Mouse (Mus musculus): ENCODE data around the gene Fgd2.

DNA sequence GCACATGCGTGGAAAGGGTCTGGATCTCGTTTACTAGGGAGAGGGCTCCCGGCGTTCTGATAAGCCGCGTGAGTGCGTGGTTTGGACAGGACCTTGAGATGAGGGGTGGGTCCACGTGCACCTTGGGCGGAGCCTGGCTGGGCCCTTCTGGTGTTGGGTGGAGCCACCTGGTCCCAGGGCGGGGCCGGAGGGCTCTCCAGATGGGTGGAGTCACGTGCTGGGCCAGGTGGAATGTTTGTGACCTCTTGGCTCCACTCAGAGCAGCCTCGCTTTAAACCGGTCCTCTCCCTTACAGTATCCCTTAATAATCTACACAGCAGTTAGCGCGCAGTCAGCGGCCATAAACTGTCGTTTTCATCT, 38.1 kb upstream of the Fgd2 start:
- TF ChIP-seq EP300 (IDR thresholded peaks at IDR 0.05; ENCODE audit: low read depth) (no peak), CTCF (IDR thresholded peaks at IDR 0.05; ENCODE audit: low read depth) (no peak)

Measured in liver, postnatal 0 days (tissue).